Mouse (Mus musculus) spleen, postnatal 36 days (tissue): ENCODE data around the gene D330045A20Rik.
"Not testable (repeated sequence)": the region's sequence is repeated elsewhere in the genome, so short reads cannot be mapped to it uniquely, and the experiment has no call there.

Source experiments
- DNase-seq, 2 experiments: peaks; one replicate each; pipeline ENCODE4 v3.0.0; 2022; ENCODE audit warnings: low spot score in 2 of 2, mixed read lengths in 1 of 2

D330045A20Rik gene

GRCm38 (mm10) chrX:139578649-139579278 lies 98.6 kb downstream of the D330045A20Rik start:
- DNase-seq = no peak

- DNase-seq = no peak
Observed at GRCm38 (mm10) chrX:139583616-139584015, 103.4 kb downstream of the D330045A20Rik start.

- DNase-seq = not testable (repeated sequence)
Observed at GRCm38 (mm10) chrX:139586676-139587075, 106.5 kb downstream of the D330045A20Rik start.

GRCm38 (mm10) chrX:139596404-139596803 lies 116.2 kb downstream of the D330045A20Rik start:
- no peak for DNase-seq
